Comparison of ENCODE assay signal across 15 mouse cellular contexts in genomic region chr1:153278028-153278613, GRCm38 (mm10). TPM values are rescaled to one million over a fixed set of nuclear protein-coding genes. Genes with fewer than 3 reads are reported as not detected.
DNase-seq lines count a peak whose midpoint lies in the region; ATAC-seq and TF ChIP-seq lines count a peak whose summit lies in the region.
"Had no signal": no experiment of that assay in that cellular context is flagged by ENCODE, and none has a peak within 500 bp of the region (broad histone marks: within the 10 kb centered on the region; RNA-seq: fewer than 3 reads in every experiment).

No protein-coding gene starts in this region.

- H3K27me3 ChIP-seq in intestine, embryonic 16.5 days (replicated peaks; ENCODE audit: control insufficient read depth, insufficient read depth, low read length) = no peaks in the 10 kb centered on the region
- no peaks in the 10 kb centered on the region for H3K27me3 ChIP-seq in intestine, embryonic 15.5 days (replicated peaks)
- H3K27me3 ChIP-seq in ES-Bruce4 (ENCODE audit: control insufficient read depth, insufficient read depth, low read length, poor library complexity, severe bottlenecking) = no peaks in the 10 kb centered on the region
- H3K27me3 ChIP-seq in liver, embryonic 12.5 days (replicated peaks) = no peaks in the 10 kb centered on the region

- TF ChIP-seq EP300 in ES-Bruce4 (IDR thresholded peaks at IDR 0.05; ENCODE audit: insufficient read depth, low read depth, low read length) = no peak

- H3K36me3 ChIP-seq in intestine, embryonic 16.5 days (ENCODE audit: control insufficient read depth, insufficient read depth, low read length) = no peaks in the 10 kb centered on the region
- no peaks in the 10 kb centered on the region for H3K36me3 ChIP-seq in intestine, embryonic 15.5 days
- H3K36me3 ChIP-seq in ES-Bruce4 (ENCODE audit: control insufficient read depth, insufficient read depth, low read length, poor library complexity, severe bottlenecking) = no peaks in the 10 kb centered on the region
- H3K36me3 ChIP-seq in liver, embryonic 12.5 days = no peaks in the 10 kb centered on the region

- no peak overlapping the region for H3K9ac ChIP-seq in intestine, embryonic 16.5 days (ENCODE audit: low read depth, low read length)
- H3K9ac ChIP-seq in intestine, embryonic 15.5 days = no peak overlapping the region
- no peak overlapping the region for H3K9ac ChIP-seq in ES-Bruce4 (ENCODE audit: low read depth, poor library complexity, severe bottlenecking)
- H3K9ac ChIP-seq in liver, embryonic 12.5 days = no peak overlapping the region

- peaks cover 33% of the 10 kb centered on the region for H3K4me1 ChIP-seq in intestine, embryonic 16.5 days (ENCODE audit: control insufficient read depth, insufficient read depth, low read length)
- peaks cover 19% of the 10 kb centered on the region for H3K4me1 ChIP-seq in intestine, embryonic 15.5 days (replicated peaks)
- H3K4me1 ChIP-seq in ES-Bruce4 (ENCODE audit: control insufficient read depth, insufficient read depth, low read length) = peaks cover 6% of the 10 kb centered on the region
- peaks cover 56% of the 10 kb centered on the region for H3K4me1 ChIP-seq in liver, embryonic 12.5 days

- TF ChIP-seq CTCF in ES-Bruce4 (IDR thresholded peaks at IDR 0.05; ENCODE audit: low read depth, low read length) = no peak

- H3K4me2 ChIP-seq in intestine, embryonic 16.5 days (ENCODE audit: low read depth, low read length) = no peak overlapping the region
- no peak overlapping the region for H3K4me2 ChIP-seq in intestine, embryonic 15.5 days (replicated peaks)
- H3K4me2 ChIP-seq in liver, embryonic 12.5 days = no peak overlapping the region

- ATAC-seq in CD4-positive, CD25-positive, alpha-beta regulatory T cell, adult 4 months = no peak
- peak; percentile 22; the same call in 1 of the 2 replicates for ATAC-seq in intestine, embryonic 16.5 days
- ATAC-seq in intestine, embryonic 15.5 days = no peak
- peak; percentile 66 for ATAC-seq in liver, embryonic 12.5 days

- TF ChIP-seq POLR2A in ES-Bruce4 (IDR thresholded peaks at IDR 0.05; ENCODE audit: insufficient read depth, low read length) = no peak

- WGBS in intestine, embryonic 16.5 days = 43% methylated on average over 9 of the region's 9 CpGs
- WGBS in intestine, embryonic 15.5 days = 44% methylated on average over 9 of the region's 9 CpGs
- WGBS in liver, embryonic 12.5 days (ENCODE audit: insufficient replicate concordance) = 34% methylated on average over 9 of the region's 9 CpGs

- DNase-seq in CD4-positive, CD25-positive, alpha-beta regulatory T cell, adult 2 months (ENCODE audit: low read depth, low spot score) = peak; percentile 12
- DNase-seq in adrenal gland, adult 18-20 months (ENCODE audit: low spot score in 2 of 2) = no peak
- no peak for DNase-seq in cerebellum, adult 8-10 months
- DNase-seq: adrenal gland, postnatal 14 days; cerebellum, adult 18-20 months; gastrocnemius, postnatal 36 days; kidney, postnatal 10 days; lung, postnatal 36 days; thymus, postnatal 36 days had no signal

- no peaks in the 10 kb centered on the region for H3K9me3 ChIP-seq in intestine, embryonic 16.5 days (ENCODE audit: control insufficient read depth, low read length)
- no peaks in the 10 kb centered on the region for H3K9me3 ChIP-seq in intestine, embryonic 15.5 days
- no peaks in the 10 kb centered on the region for H3K9me3 ChIP-seq in ES-Bruce4 (replicated peaks; ENCODE audit: control insufficient read depth, insufficient read depth, low read length, poor library complexity, severe bottlenecking)
- H3K9me3 ChIP-seq in liver, embryonic 12.5 days (replicated peaks) = no peaks in the 10 kb centered on the region

- H3K4me3 ChIP-seq in intestine, embryonic 16.5 days (ENCODE audit: low read length) = no peak overlapping the region
- no peak overlapping the region for H3K4me3 ChIP-seq in intestine, embryonic 15.5 days (replicated peaks)
- no peak overlapping the region for H3K4me3 ChIP-seq in ES-Bruce4 (ENCODE audit: low read depth, low read length)
- H3K4me3 ChIP-seq in liver, embryonic 12.5 days = no peak overlapping the region
- H3K4me3 ChIP-seq: left cerebral cortex, adult 2 months had no signal

- no peak overlapping the region for H3K27ac ChIP-seq in intestine, embryonic 16.5 days (ENCODE audit: low read length)
- no peak overlapping the region for H3K27ac ChIP-seq in intestine, embryonic 15.5 days
- H3K27ac ChIP-seq in ES-Bruce4 (ENCODE audit: insufficient read depth, low read length) = peak overlapping the region; percentile 21; the same call in 1 of the 2 replicates
- H3K27ac ChIP-seq in liver, embryonic 12.5 days = no peak overlapping the region
- H3K27ac ChIP-seq: left cerebral cortex, adult 2 months had no signal

RNA-seq across cellular contexts. Expression of gene Lamc1, which starts 54.5 kb away (rescaled TPM):
- polyA plus RNA-seq in CD4-positive, CD25-positive, alpha-beta regulatory T cell, adult 4 months (2017; shearing (Covaris generic)) = 10 to 100 TPM; 11.6 to 12.5 TPM
- polyA plus RNA-seq in intestine, embryonic 16.5 days (2015; fragmentation: Nextera tagmentation; extraction: Ambion mirVana) = 37.1 and 44.0 TPM in 2 replicates
- 58.1 and 60.9 TPM in 2 replicates for polyA plus RNA-seq in intestine, embryonic 15.5 days (2015; fragmentation: Nextera tagmentation; extraction: Ambion mirVana)
- polyA plus RNA-seq in ES-Bruce4 (2011; ENCODE audit: insufficient read depth, insufficient read length, low read depth, missing spikeins) = 195 and 233 TPM in 2 replicates
- polyA plus RNA-seq in liver, embryonic 12.5 days (2016; fragmentation: Nextera tagmentation; extraction: Ambion mirVana) = 14.8 and 15.7 TPM in 2 replicates
- total RNA-seq in adrenal gland, adult 18-20 months (2021) = 10 to 100 TPM; 54.5 to 66.2 TPM

Comparison
In these comparisons a context has a peak if more than half of its experiments do, and no peak if none do; other contexts are left out.
1. ATAC-seq: peak in intestine, embryonic 16.5 days (single experiment) and liver, embryonic 12.5 days (single experiment); none in CD4-positive, CD25-positive, alpha-beta regulatory T cell, adult 4 months (single experiment) and intestine, embryonic 15.5 days (single experiment).